Mouse (Mus musculus) embryonic facial prominence, embryonic 10.5 days (tissue): ENCODE data around the gene Tex36. TPM values are rescaled to one million over a fixed set of nuclear protein-coding genes. Genes with fewer than 3 reads are reported as not detected.

Experiments
- DNase-seq: peaks from one replicate; pipeline ENCODE4 v3.0.0-alpha.2; 2017; ENCODE audit warnings: low spot score
- H3K27ac ChIP-seq: fragments of 300-500 bp; sonication (generic); replicated peaks from 2 replicates; pipeline ENCODE4 v1.5.1; 2016; ENCODE audit warnings: mild to moderate bottlenecking
- H3K27me3 ChIP-seq: fragments of 300-500 bp; sonication (generic); replicated peaks from 2 replicates; pipeline ENCODE4 v1.6.1; 2016; ENCODE audit warnings: low read depth, mild to moderate bottlenecking; ENCODE audit not compliant: poor library complexity, severe bottlenecking
- H3K36me3 ChIP-seq: fragments of 300-500 bp; sonication (generic); replicated peaks from 2 replicates; pipeline ENCODE4 v1.6.1; 2016; ENCODE audit warnings: mild to moderate bottlenecking, moderate library complexity
- H3K4me1 ChIP-seq: fragments of 300-500 bp; sonication (generic); 2 replicates; pipeline ENCODE4 v1.6.1; 2016
- H3K4me3 ChIP-seq: fragments of 300-500 bp; sonication (generic); 2 replicates; pipeline ENCODE4 v1.5.1; 2016; ENCODE audit warnings: mild to moderate bottlenecking, moderate library complexity
- H3K9me3 ChIP-seq: fragments of 300-500 bp; sonication (generic); 2 replicates; pipeline ENCODE4 v1.6.1; 2016; ENCODE audit warnings: mild to moderate bottlenecking
- WGBS: fragments of 180-500 bp; shearing (Covaris S2); methylation state at CpG from one replicate; pipeline ENCODE4 v1.1.7; 2016; 5-methylcytosine and 5-hydroxymethylcytosine counted together
- polyA plus RNA-seq: library from polyadenylated mRNA; unstranded; fragments of >200 nt; fragmentation: Nextera tagmentation; extraction: Ambion mirVana; gene quantifications from 2 replicates; pipeline ENCODE4 v1.2.1, GENCODE M21; 2016

Gene Tex36
- polyA plus RNA-seq, 1 experiment from 2014 or later, result not detected

DNA sequence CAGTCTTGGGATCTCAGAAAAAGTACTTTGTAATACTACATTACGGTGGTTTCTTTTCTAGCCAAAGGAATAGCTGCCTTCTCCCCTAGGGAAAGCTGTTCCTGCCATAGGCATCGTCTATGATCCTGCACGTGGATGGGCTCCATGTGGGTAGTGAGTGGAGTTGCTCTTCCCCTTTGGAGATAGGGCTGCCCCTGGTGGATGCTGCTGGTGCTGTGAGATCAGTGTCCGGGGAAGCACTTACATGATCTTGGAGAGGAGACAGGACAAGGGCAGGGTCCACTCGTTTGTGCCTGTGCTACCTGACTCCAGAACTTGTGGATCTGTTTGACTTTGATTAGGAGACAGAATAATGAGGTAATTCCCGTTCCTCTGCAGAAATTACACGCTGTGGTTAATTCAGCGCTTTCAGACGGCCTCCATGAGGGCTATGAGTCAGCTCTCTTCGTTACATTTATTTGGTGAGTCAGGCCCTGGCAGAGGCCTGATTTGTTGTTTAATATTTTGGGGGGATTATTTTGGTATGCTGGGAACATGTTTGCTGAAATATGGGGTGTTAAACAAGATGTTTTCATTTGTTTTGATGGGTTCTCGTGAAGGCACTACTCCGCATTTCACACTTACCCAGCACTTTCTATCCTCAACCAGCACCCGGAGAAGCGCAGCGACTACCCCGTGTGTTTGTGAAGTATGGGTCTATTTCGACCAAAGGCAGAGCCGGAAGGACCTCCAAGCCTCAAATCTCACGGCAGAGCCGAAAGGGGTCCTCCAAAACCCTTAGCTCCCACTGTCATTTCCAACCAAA, 22.3 kb downstream of the Tex36 start:
- 83% methylated on average over 20 of the region's 20 CpGs for WGBS
- Histone ChIP-seq H3K4me1 (peaks cover 12% of the 10 kb centered on the region), H3K36me3 (no peaks in the 10 kb centered on the region), H3K4me3 (no peak overlapping the region), H3K27ac (no peak overlapping the region), H3K27me3 (no peaks in the 10 kb centered on the region), H3K9me3 (no peaks in the 10 kb centered on the region)
- DNase-seq, result no peak

DNA sequence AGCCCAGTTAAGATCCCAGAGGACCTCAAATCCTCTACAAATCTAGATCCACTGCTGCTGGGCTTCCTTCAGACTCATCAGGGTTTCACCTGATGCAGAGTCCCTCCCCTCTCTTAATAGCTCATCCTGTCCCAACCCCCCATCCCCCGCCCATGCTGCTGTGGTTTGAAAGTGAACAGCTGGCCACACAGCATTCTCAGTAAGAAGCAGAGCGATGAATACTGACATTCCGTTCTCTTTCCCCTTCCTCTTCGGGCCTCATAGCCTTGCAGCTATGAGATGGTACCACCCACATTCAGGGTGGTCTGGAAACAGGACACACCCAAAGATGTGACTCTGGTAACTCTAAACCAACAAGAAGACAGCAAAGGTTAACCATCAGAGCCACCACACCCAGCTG, 25.1 kb downstream of the Tex36 start:
- H3K9me3 ChIP-seq, result no peaks in the 10 kb centered on the region
- H3K36me3 ChIP-seq, result no peaks in the 10 kb centered on the region
- H3K27ac ChIP-seq, result no peak overlapping the region
- H3K4me3 ChIP-seq, result no peak overlapping the region
- peaks cover 12% of the 10 kb centered on the region for H3K4me1 ChIP-seq
- 32% methylated on average over 4 of the region's 4 CpGs for WGBS
- DNase-seq, result no peak
- no peaks in the 10 kb centered on the region for H3K27me3 ChIP-seq

DNA sequence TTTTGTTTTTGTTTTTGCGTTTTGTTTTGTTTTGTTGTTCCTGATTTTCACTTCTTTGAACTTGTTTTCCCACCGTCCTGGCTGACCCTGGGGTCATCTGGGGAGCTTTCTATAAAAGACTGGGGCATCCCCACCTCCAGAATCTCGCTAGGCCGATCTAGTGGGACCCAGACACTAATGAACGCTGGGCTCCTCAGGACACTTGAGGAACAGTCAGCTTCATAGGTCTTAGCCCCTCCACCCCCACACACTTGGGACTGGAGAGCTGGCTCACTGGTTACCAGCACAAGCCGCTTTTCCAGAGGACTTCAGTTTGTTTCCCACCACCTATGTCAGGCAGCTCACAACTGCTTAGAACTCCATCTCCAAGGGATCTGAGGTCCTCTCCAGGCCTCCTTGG, 25.7 kb downstream of the Tex36 start:
- Histone ChIP-seq H3K27ac (no peak overlapping the region), H3K36me3 (no peaks in the 10 kb centered on the region), H3K4me3 (no peak overlapping the region), H3K27me3 (no peaks in the 10 kb centered on the region), H3K9me3 (no peaks in the 10 kb centered on the region), H3K4me1 (peaks cover 13% of the 10 kb centered on the region)
- 61% methylated on average over 6 of the region's 6 CpGs for WGBS
- DNase-seq, result no peak

DNA sequence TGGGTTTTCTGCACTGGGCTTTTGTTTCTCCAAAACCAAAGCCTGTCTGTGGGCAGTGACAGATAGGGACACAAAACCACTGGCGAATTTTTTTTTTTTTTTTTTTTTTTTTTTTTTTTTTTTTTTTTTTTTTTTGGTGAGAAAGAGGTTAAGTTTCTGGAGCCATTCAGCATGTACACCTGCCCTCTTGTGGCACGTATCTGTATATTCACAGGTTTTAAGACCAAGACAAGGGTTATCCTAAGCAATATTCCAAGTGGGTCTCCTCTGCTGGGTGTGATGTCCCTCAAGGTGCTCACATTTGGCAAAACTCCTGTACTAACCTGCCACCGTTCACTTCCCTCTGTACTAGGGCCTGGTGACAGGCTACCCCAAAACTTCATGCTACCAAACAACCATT, 30.0 kb downstream of the Tex36 start:
- Histone ChIP-seq H3K27ac (no peak overlapping the region), H3K27me3 (no peaks in the 10 kb centered on the region), H3K4me1 (peaks cover 17% of the 10 kb centered on the region), H3K9me3 (no peaks in the 10 kb centered on the region), H3K36me3 (no peaks in the 10 kb centered on the region), H3K4me3 (no peak overlapping the region)
- no peak for DNase-seq
- 42% methylated on average over 3 of the region's 3 CpGs for WGBS

DNA sequence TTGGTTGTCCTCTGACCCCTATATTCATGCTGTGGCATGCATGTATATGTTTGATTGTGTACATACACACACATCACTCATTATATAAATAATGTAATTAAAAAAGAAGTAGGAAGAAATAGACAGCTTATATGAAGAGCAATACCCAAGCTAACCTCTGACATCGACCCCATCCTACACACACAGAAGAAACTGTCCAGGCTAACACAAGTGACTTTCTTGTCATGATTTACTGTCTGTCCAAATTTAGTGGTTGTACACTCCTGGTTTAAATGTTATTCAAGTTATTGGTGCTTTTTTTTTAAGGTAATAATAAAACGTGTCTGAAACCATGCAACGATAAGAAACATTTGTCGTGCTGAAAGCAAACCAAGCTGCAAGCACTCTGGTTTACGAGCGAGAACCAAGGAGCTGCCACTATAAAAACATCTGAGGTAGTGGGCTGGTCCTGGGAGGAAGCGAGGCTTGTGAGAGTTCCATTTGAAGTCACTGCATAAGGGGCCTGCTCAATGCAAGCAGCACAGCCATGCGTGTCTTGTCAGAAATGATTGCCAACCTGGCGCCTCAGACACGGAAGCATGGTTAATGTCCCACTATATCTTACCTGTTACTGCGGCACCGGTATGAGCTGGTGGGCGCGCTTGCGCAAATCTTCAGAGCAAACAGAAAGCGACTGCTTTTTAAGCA, 32.6 kb downstream of the Tex36 start:
- 89% methylated on average over 16 of the region's 16 CpGs for WGBS
- Histone ChIP-seq H3K4me3 (no peak overlapping the region), H3K27ac (no peak overlapping the region), H3K27me3 (no peaks in the 10 kb centered on the region), H3K9me3 (no peaks in the 10 kb centered on the region), H3K36me3 (no peaks in the 10 kb centered on the region), H3K4me1 (peaks cover 9% of the 10 kb centered on the region)
- DNase-seq, result no peak

DNA sequence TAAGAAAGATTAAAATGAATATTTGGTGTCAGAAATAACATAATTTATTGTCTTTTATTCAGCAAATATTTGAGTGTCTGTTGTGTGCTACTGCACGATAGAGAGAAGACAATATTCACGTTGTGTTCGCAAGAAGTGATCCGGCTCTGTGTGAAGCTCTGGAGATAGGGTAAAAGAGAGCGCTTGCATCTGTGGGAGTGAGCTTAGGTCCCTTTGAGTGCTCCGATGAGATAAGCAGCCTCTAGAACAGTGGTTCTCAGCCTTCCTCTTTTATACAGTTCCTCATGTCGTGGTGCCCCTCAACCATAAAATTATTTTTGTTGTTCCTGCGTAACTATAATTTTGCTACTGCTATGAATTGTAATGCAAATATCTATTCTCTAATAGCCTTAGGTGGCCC, 37.4 kb downstream of the Tex36 start:
- no peak for DNase-seq
- no peaks in the 10 kb centered on the region for H3K27me3 ChIP-seq
- H3K36me3 ChIP-seq, result no peaks in the 10 kb centered on the region
- no peak overlapping the region for H3K4me3 ChIP-seq
- H3K9me3 ChIP-seq, result no peaks in the 10 kb centered on the region
- H3K4me1 ChIP-seq, result no peaks in the 10 kb centered on the region
- no peak overlapping the region for H3K27ac ChIP-seq
- WGBS, result 88% methylated on average over 8 of the region's 8 CpGs

DNA sequence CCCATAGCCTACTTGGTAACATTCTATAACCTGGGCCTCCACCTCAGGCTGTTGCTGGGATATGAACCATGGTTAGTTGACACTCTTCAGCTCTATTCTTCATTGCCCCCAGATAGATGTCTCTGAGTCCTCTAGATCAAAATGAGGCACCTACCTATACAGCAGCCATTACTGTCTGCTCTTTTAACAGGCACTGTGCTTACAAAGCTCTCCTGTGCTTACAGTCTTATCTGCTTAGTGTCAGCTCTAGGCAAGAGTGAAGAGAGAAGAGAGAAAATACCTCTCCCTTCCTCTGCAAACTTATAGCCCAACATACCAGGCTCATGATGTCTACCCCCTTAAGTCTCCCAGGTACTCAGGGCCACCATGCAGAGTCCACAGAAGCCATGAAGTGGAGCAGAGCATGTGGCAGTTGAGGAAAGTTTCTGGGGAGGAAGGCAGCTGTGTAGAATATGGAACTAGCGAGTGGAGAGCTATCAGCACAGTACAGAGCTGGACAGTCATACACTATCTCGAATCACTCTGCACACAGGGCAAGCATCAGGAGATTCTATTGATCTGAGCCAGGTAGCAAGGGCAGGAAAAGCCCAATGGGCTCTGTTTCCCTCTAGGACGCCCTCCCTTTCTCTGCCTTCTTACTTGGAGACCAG, 38.7 kb downstream of the Tex36 start:
- H3K4me1 ChIP-seq, result no peaks in the 10 kb centered on the region
- H3K36me3 ChIP-seq, result no peaks in the 10 kb centered on the region
- no peak overlapping the region for H3K27ac ChIP-seq
- H3K4me3 ChIP-seq, result no peak overlapping the region
- no peaks in the 10 kb centered on the region for H3K9me3 ChIP-seq
- no peak for DNase-seq
- no peaks in the 10 kb centered on the region for H3K27me3 ChIP-seq
- WGBS, result 74% methylated on average over 3 of the region's 3 CpGs

DNA sequence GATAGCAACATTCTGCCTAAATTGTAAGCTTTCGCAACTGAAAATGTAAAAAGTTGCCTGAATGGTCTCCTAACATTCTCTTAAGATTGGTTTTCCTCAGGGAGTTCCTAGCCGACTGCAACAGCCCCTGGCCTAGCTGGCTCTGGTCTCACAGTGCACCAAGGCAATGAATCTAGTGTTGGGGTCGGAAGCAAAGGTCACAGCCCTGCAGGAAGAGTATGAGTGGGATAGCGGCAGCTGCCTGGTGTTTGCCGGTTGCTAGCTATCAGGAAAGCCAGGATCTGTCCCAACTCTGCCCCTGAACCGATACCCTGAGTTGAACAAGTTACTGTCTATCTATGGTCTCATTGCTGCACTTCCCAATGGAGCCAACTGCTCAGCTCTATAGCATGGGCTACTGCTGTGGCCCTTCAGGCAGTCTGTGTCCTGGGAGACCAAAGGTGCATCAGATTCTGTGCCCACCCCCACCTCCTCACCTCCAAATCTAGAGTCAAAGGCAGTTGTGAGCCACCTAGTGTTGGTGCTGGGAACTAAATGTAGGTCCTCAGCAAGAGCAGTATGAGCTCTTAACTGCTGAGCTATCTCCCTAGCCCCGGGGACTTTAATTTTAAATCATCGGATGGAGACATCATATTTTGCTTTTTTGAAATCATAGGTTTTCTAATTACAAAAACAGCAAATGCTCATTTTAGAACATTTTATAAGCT, 46.0 kb downstream of the Tex36 start:
- H3K4me3 ChIP-seq, result no peak overlapping the region
- H3K4me1 ChIP-seq, result peaks cover 5% of the 10 kb centered on the region
- DNase-seq, result peak; percentile 34
- H3K36me3 ChIP-seq, result no peaks in the 10 kb centered on the region
- no peaks in the 10 kb centered on the region for H3K27me3 ChIP-seq
- H3K9me3 ChIP-seq, result no peaks in the 10 kb centered on the region
- H3K27ac ChIP-seq, result no peak overlapping the region
- WGBS, result 61% methylated on average over 8 of the region's 8 CpGs

DNA sequence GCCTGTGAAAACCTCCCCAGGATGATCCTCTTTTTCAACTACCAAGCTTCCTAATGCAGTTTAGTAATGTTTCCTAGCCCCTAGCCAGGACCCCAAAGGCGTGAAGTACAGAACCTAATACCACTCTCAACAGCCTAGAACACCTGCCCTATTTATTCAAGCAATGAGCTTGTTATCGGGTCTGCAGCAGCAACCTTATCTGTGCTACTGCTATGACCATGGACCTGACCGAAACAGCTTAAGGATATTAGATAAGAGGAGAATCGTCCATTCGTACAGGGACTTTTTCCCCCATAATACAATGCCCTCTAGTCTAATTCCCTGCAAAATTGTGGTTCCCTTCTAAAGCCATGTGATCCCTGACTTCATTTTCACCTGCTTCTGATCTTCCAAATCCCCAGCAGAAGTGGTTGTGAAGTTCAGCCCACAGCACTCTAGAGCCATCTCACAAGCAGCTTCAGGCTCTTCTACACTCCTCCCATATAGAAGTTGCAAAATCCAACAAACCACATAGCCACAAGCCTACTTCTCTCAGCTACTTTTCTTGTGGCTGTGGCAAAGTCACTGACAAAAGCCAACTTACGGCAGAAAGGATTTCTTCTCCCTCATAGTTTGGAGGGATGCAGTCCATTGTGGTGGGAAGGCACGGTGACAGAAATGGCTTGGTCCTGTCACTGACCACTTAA, 49.5 kb downstream of the Tex36 start:
- no peak for DNase-seq
- H3K27me3 ChIP-seq, result no peaks in the 10 kb centered on the region
- no peak overlapping the region for H3K27ac ChIP-seq
- 93% methylated on average over 7 of the region's 7 CpGs for WGBS
- no peaks in the 10 kb centered on the region for H3K9me3 ChIP-seq
- H3K36me3 ChIP-seq, result no peaks in the 10 kb centered on the region
- H3K4me3 ChIP-seq, result no peak overlapping the region
- peaks cover 5% of the 10 kb centered on the region for H3K4me1 ChIP-seq

DNA sequence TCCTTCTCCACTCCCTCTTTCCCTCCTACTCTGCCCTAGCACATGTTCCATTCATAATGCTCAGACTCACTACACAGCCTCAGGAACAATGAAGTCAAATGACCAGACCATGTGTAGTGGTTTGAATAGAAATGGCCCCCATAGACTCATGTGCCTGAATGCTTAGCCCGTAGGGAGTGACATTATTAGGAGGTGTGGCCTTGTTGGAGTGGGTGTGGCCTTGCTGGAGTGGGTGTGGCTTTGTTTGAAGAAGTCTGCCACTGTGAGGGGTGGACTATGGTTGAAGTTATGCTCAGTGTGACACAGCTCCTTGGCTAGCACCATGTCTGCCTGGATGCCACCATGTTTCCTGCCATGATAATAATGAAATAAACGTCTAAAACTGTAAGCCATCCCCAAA, 51.0 kb downstream of the Tex36 start:
- 61% methylated on average over 2 of the region's 2 CpGs for WGBS
- peaks cover 4% of the 10 kb centered on the region for H3K4me1 ChIP-seq
- DNase-seq, result no peak
- no peak overlapping the region for H3K27ac ChIP-seq
- H3K4me3 ChIP-seq, result no peak overlapping the region
- no peaks in the 10 kb centered on the region for H3K9me3 ChIP-seq
- H3K27me3 ChIP-seq, result no peaks in the 10 kb centered on the region
- H3K36me3 ChIP-seq, result no peaks in the 10 kb centered on the region

DNA sequence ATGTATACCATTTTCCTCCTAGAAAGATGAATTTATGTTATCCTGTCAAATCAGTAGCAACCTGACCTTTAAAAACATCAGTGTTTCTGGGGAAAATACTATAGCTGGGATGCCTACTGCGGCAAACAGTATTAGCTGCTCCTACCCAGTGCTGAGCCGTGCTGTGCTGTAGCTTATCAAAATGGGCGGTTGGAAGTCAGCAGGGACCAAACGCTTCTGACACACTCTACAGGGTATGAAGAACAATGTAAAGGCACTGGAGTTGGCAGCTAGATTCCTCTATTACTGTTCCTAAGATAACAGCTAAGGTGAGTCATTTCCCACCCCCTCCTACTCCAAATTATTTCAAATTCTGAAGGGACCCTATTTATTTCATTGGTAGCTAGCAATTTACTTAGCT, 53.5 kb downstream of the Tex36 start:
- no peak for DNase-seq
- H3K27ac ChIP-seq, result no peak overlapping the region
- WGBS, result 85% methylated on average over 4 of the region's 4 CpGs
- no peaks in the 10 kb centered on the region for H3K36me3 ChIP-seq
- no peaks in the 10 kb centered on the region for H3K27me3 ChIP-seq
- no peaks in the 10 kb centered on the region for H3K4me1 ChIP-seq
- H3K4me3 ChIP-seq, result no peak overlapping the region
- no peaks in the 10 kb centered on the region for H3K9me3 ChIP-seq

DNA sequence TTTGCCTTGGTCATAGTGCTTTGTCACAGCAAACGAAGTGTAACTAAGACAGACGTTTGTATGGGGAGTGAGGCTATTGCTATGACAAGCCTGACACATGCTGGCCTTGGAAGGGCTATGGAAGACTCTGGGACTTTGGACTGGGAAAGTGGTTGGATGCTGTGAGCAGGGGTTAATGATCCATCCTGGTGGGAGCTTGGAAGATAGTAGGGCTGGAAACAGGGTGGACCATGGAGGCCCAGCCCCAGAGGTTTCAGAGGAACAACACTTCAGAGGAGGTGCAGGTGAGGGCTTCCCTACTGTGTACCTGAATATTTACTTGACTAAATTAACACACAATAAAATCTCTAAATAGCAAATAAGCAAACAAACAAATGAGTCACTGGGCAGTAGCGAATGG, 56.3 kb downstream of the Tex36 start:
- H3K27me3 ChIP-seq, result no peaks in the 10 kb centered on the region
- no peaks in the 10 kb centered on the region for H3K9me3 ChIP-seq
- no peaks in the 10 kb centered on the region for H3K4me1 ChIP-seq
- H3K36me3 ChIP-seq, result no peaks in the 10 kb centered on the region
- H3K27ac ChIP-seq, result no peak overlapping the region
- no peak overlapping the region for H3K4me3 ChIP-seq
- WGBS, result 88% methylated on average over 3 of the region's 3 CpGs
- DNase-seq, result no peak
